Mouse (Mus musculus) CD4-positive naive resting alpha-beta T cell, adult 76 days (primary cell): ENCODE measurements around the gene 9330182O14Rik. TPM values are rescaled to one million over a fixed set of nuclear protein-coding genes. Genes with fewer than 3 reads are reported as not detected.

Experiments used
- total RNA-seq: library from RNA; stranded (reverse); gene quantifications from one replicate; pipeline ENCODE4 v1.2.4, GENCODE M21; 2023

Gene 9330182O14Rik
- total RNA-seq, result not detected

DNA sequence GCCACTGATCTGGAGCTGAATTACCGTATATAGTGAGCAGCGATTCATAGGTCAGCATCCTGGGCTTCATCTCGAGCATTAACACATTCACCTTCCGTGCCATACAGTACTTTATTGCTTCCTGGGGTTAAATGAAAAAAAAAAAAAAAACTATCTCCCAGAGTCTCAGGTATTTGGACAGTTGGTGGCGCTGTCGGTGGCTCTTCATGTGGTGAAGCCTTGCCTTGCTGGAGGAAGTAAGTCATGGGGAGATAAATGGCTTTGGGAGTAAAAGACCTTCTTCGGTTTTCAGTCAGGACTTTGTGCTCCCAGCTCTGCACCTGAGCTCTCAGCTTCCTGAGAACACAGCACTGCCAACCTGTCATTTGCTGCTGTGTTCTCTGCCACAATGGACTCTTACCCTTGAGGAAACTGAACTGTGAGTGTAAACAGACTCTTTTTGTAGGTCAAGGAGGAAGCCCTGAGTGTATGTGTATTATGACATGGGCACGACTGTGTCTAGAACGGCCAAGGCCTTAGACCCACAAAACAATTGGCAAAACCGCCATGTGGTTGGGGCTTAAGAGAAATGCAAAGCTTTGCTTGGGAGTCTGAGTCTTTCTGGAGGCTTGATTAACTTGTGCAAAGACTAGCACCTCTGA is at the start of gene 9330182O14Rik:
Gene 9330182O14Rik (plus strand): TSS at position 214 of the 641 bp plus-strand sequence.

